Mouse (Mus musculus): ENCODE results near the gene Prmt8. TPM values are rescaled to one million over a fixed set of nuclear protein-coding genes. Genes with fewer than 3 reads are reported as not detected.

Gene Prmt8
- polyA plus RNA-seq (2012; fragmentation: generic; extraction: Trizol) = not detected
- long read RNA-seq, experiment 1 = 0 reads
- long read RNA-seq, experiment 2 = 0 reads

DNA sequence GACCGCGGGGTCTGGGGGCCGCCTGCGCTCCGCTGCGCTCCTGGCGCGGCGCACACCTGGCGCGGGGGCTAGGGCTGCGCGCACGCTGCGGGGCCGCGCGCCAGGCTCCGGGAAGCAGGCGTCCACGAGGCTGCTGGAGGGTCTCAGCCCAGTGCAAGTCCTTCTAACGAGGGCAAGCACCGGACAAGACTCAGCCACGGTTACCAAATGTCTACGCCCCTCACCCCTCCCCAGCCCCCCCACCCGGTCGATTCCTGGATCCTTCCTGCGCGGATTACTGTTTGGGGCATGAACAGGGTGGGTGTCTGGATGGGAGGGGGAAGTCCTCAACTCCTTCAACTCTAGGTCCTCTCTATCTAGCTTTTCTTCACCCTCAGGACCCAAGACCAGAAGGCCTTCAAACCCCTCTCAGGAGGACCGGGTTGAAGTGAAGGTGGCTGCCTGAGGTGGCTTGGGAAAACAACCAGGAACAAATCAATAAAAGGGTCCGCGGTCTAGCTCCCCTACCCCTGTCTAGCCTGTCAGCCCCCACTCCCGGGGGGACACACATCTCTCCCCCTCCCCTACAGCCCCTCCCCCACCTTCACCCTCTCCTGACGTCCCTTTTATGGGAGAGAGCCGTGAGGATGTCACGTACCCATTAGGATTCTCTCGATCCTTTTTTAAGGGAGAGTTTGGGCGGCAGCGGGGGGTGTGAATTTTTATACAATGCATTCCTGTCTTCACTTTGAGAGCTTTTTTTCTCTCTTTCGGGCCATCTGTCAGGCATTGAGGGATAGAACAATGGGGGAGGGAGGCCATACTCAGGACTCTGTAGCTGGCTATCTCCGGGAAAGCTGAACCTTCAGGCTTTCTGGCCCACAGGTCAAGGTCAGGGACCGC is at the start of gene Prmt8:
Gene Prmt8, minus strand, starts transcription at position 198 of the 882 bp plus-strand sequence.
- H3K36me3 ChIP-seq (ENCODE audit: control insufficient read depth, insufficient read depth) = no peaks in the 10 kb centered on the region
- H3ac ChIP-seq (ENCODE audit: control insufficient read depth, insufficient read length, low read depth) = no peak within 1 kb of the TSS
- H3K79me2 ChIP-seq (ENCODE audit: control insufficient read depth, insufficient read depth) = no peaks in the 10 kb centered on the region
- no peak within 1 kb of the TSS for H3K4me3 ChIP-seq (ENCODE audit: insufficient read depth, poor library complexity, severe bottlenecking)
- H3K79me3 ChIP-seq (ENCODE audit: low read depth) = no peaks in the 10 kb centered on the region
- H3K27me3 ChIP-seq (ENCODE audit: control insufficient read depth, insufficient read depth, insufficient read length) = no peaks in the 10 kb centered on the region
- TF ChIP-seq CEBPB (IDR thresholded peaks at IDR 0.05; ENCODE audit: low read depth) (no peak), MYOG (IDR thresholded peaks at IDR 0.05; ENCODE audit: control insufficient read depth, extremely low read depth, insufficient read length) (no peak), MAX (IDR thresholded peaks at IDR 0.05) (no peak), USF1 (IDR thresholded peaks at IDR 0.05; ENCODE audit: low read depth) (no peak), FOSL1 (IDR thresholded peaks at IDR 0.05; ENCODE audit: insufficient read depth, low read length, poor library complexity, severe bottlenecking) (no peak), MYOD1 (IDR thresholded peaks at IDR 0.05; ENCODE audit: control insufficient read depth, insufficient read length, low read depth) (no peak), CTCF (IDR thresholded peaks at IDR 0.05; ENCODE audit: control insufficient read depth, insufficient read depth, insufficient read length) (no peak)

DNA sequence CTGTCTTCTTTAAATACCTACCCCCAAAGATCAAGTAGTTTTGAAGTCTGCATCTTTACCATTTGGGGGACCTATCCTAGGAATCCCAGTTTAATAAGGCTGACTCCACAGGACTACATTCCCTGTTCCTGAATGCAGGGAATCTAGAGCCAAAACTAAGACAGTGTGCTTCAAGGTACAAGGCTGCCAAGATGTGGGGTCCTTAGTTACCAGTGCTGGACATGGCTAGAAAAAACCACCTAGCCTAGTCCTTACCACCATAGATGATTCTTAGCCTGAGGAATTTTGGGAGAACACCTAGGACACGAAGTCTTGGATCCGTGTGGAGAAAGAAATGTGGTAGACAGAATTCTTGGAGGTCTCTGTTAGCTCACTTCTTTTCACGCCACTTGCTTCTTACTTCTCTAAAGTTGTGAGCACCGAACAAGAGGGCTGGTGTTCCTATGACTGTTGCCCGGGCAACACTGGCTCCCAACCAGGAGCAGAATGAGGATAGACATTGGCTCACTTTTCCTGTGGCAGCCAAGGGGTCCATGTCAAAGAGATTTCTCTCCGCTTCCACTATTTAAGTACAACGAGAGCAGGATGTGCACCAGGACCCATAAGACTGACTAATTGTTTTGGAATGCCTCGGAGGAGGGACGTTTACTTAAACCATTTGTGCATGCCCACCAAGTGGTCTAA is 33.9 kb upstream of the Prmt8 start:
- Histone ChIP-seq H3K79me3 (ENCODE audit: low read depth) (no peaks in the 10 kb centered on the region), H3K27me3 (ENCODE audit: control insufficient read depth, insufficient read depth, insufficient read length) (no peaks in the 10 kb centered on the region), H3K4me3 (ENCODE audit: insufficient read depth, poor library complexity, severe bottlenecking) (no peak overlapping the region), H3K79me2 (ENCODE audit: control insufficient read depth, insufficient read depth) (no peaks in the 10 kb centered on the region), H3ac (ENCODE audit: control insufficient read depth, insufficient read length, low read depth) (no peak overlapping the region), H3K36me3 (ENCODE audit: control insufficient read depth, insufficient read depth) (no peaks in the 10 kb centered on the region)
- TF ChIP-seq MYOG (IDR thresholded peaks at IDR 0.05; ENCODE audit: control insufficient read depth, extremely low read depth, insufficient read length) = no peak
- no peak for TF ChIP-seq CTCF (IDR thresholded peaks at IDR 0.05; ENCODE audit: control insufficient read depth, insufficient read depth, insufficient read length)
- no peak for TF ChIP-seq MAX (IDR thresholded peaks at IDR 0.05)
- TF ChIP-seq USF1 (IDR thresholded peaks at IDR 0.05; ENCODE audit: low read depth) = no peak

DNA sequence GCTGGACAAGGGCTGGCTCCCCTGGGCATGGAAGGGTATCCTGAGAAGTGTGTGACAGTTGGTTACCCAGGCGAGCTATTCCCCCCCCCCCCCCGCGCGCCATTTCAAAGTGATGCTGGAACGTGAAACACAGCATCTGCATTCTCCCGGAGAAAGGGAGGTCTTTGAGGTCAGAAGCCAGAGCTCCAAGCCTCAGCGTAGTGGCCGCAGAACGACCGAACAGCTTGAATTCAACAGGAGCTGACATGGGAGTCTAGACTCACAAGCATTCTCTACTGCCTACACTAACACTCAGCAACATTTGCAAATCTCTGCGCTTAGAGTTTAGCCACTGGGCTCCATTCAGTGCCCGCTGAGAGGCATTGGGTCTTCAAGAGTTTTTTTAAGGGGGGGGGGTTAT is 32.9 kb upstream of the Prmt8 start:
- Histone ChIP-seq H3K27me3 (ENCODE audit: control insufficient read depth, insufficient read depth, insufficient read length) (no peaks in the 10 kb centered on the region), H3ac (ENCODE audit: control insufficient read depth, insufficient read length, low read depth) (no peak overlapping the region), H3K4me3 (ENCODE audit: insufficient read depth, poor library complexity, severe bottlenecking) (no peak overlapping the region), H3K36me3 (ENCODE audit: control insufficient read depth, insufficient read depth) (no peaks in the 10 kb centered on the region), H3K79me3 (ENCODE audit: low read depth) (no peaks in the 10 kb centered on the region), H3K79me2 (ENCODE audit: control insufficient read depth, insufficient read depth) (no peaks in the 10 kb centered on the region)
- TF ChIP-seq FOSL1 (IDR thresholded peaks at IDR 0.05; ENCODE audit: insufficient read depth, low read length, poor library complexity, severe bottlenecking) (no peak), CTCF (IDR thresholded peaks at IDR 0.05; ENCODE audit: control insufficient read depth, insufficient read depth, insufficient read length) (no peak), MAX (IDR thresholded peaks at IDR 0.05) (no peak), MYOD1 (IDR thresholded peaks at IDR 0.05; ENCODE audit: control insufficient read depth, insufficient read length, low read depth) (no peak), USF1 (IDR thresholded peaks at IDR 0.05; ENCODE audit: low read depth) (no peak), CEBPB (IDR thresholded peaks at IDR 0.05; ENCODE audit: low read depth) (no peak), MYOG (IDR thresholded peaks at IDR 0.05; ENCODE audit: control insufficient read depth, extremely low read depth, insufficient read length) (no peak)

DNA sequence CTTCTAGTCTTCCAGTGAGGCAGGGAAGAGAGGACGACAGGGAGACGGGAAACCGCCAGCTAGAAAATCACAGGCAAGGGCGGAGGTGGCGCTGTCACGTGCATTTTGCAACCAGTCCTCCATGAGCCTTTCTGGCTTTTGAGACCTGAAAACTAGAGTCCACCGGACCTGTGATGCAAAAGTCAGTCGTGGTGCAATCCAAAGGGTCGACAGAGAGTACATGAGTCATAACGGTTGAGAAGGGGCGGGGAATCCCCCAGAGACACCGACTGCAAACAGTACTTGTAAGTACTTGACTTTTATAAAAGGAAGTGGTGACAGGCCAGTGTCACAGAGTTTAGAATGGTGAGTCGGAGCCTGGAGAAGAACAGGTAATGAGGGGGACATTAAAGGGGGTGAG is 20.8 kb upstream of the Prmt8 start:
- no peaks in the 10 kb centered on the region for H3K36me3 ChIP-seq (ENCODE audit: control insufficient read depth, insufficient read depth)
- H3K27me3 ChIP-seq (ENCODE audit: control insufficient read depth, insufficient read depth, insufficient read length) = no peaks in the 10 kb centered on the region
- no peak for TF ChIP-seq FOSL1 (IDR thresholded peaks at IDR 0.05; ENCODE audit: insufficient read depth, low read length, poor library complexity, severe bottlenecking)
- no peak for TF ChIP-seq CEBPB (IDR thresholded peaks at IDR 0.05; ENCODE audit: low read depth)
- TF ChIP-seq MYOD1 (IDR thresholded peaks at IDR 0.05; ENCODE audit: control insufficient read depth, insufficient read length, low read depth) = no peak
- TF ChIP-seq USF1 (IDR thresholded peaks at IDR 0.05; ENCODE audit: low read depth) = no peak
- no peak for TF ChIP-seq CTCF (IDR thresholded peaks at IDR 0.05; ENCODE audit: control insufficient read depth, insufficient read depth, insufficient read length)
- no peak for TF ChIP-seq MAX (IDR thresholded peaks at IDR 0.05)
- no peak for TF ChIP-seq MYOG (IDR thresholded peaks at IDR 0.05; ENCODE audit: control insufficient read depth, extremely low read depth, insufficient read length)
- H3K4me3 ChIP-seq (ENCODE audit: insufficient read depth, poor library complexity, severe bottlenecking) = no peak overlapping the region
- no peaks in the 10 kb centered on the region for H3K79me3 ChIP-seq (ENCODE audit: low read depth)
- H3ac ChIP-seq (ENCODE audit: control insufficient read depth, insufficient read length, low read depth) = no peak overlapping the region
- H3K79me2 ChIP-seq (ENCODE audit: control insufficient read depth, insufficient read depth) = no peaks in the 10 kb centered on the region

DNA sequence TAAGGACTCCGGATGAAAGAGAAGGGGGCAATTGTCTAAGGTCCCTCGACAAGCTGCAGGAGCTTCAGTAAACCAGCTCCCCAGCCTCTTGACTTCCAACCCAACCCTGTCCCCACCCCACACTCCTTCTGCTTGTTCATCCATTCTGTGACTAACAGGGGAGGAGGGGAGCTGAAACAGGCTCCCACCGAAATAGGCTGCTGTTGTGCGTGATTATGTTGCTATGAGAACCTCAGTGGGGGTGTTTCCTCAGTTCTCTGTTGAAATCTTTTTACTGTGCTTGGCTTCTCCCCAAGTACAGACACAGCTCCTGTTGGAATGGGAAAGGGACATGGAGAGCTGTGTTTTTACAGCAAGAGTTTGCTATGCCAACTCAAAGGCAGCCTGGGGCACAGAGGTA is 1.5 kb upstream of the Prmt8 start:
- Histone ChIP-seq H3K36me3 (ENCODE audit: control insufficient read depth, insufficient read depth) (no peaks in the 10 kb centered on the region), H3K4me3 (ENCODE audit: insufficient read depth, poor library complexity, severe bottlenecking) (no peak overlapping the region), H3K79me3 (ENCODE audit: low read depth) (no peaks in the 10 kb centered on the region), H3K27me3 (ENCODE audit: control insufficient read depth, insufficient read depth, insufficient read length) (no peaks in the 10 kb centered on the region), H3ac (ENCODE audit: control insufficient read depth, insufficient read length, low read depth) (no peak overlapping the region), H3K79me2 (ENCODE audit: control insufficient read depth, insufficient read depth) (no peaks in the 10 kb centered on the region)
- TF ChIP-seq CTCF (IDR thresholded peaks at IDR 0.05; ENCODE audit: control insufficient read depth, insufficient read depth, insufficient read length) = no peak
- TF ChIP-seq MAX (IDR thresholded peaks at IDR 0.05) = no peak
- no peak for TF ChIP-seq MYOD1 (IDR thresholded peaks at IDR 0.05; ENCODE audit: control insufficient read depth, insufficient read length, low read depth)
- no peak for TF ChIP-seq CEBPB (IDR thresholded peaks at IDR 0.05; ENCODE audit: low read depth)
- TF ChIP-seq FOSL1 (IDR thresholded peaks at IDR 0.05; ENCODE audit: insufficient read depth, low read length, poor library complexity, severe bottlenecking) = no peak
- no peak for TF ChIP-seq MYOG (IDR thresholded peaks at IDR 0.05; ENCODE audit: control insufficient read depth, extremely low read depth, insufficient read length)
- TF ChIP-seq USF1 (IDR thresholded peaks at IDR 0.05; ENCODE audit: low read depth) = no peak
